Mouse (Mus musculus) adrenal gland, postnatal 14 days (tissue): ENCODE measurements around the gene Gm44511. TPM values are rescaled to one million over a fixed set of nuclear protein-coding genes. Genes with fewer than 3 reads are reported as not detected.
"Not testable (repeated sequence)": the region's sequence is repeated elsewhere in the genome, so short reads cannot be mapped to it uniquely, and the experiment has no call there.

ENCODE experiments used
- DNase-seq: peaks from one replicate; pipeline ENCODE4 v3.0.0; 2021; ENCODE audit warnings: mixed read lengths
- total RNA-seq: library from RNA; stranded (reverse); gene quantifications from 2 replicates; pipeline ENCODE4 v1.2.3, GENCODE M21; 2021

Gm44511 gene
- total RNA-seq, 1 experiment from 2014 or later = not detected

DNA sequence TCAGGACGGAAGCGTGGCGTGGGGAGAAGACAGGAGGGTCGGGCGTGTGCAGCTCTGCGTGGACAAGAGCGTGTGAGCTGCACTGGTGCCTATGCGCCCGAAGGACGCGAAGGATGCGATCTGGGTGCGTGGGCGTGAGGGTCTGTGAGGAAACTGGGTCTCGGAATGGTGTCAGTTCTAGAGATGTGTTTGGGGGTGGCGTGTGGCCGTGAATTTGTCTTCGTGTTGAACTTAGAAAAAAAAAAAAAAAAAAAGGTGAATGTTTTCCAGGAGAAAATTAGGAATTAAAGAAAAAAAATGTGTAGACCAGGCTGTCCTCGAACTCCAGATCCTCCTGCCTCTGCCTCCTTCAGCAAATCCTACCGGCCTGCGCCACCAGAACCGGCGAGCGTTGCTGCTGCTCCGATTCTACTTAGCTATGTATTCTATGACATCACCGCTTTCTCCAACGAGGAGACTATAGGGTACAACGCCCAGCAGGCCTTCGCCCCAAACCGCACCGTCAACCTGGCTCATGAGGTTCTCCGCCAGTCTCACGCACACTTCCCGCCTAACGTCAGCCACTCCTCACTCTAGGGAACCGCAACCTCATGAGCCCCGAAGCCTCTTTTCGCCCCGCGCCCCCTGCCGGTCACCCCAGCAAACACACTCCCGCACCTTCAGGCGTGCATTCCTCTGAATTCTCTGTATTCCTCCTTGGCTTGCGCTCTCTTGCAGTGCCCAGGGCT is 65.5 kb downstream of the Gm44511 start:
- DNase-seq = peak; percentile 88

DNA sequence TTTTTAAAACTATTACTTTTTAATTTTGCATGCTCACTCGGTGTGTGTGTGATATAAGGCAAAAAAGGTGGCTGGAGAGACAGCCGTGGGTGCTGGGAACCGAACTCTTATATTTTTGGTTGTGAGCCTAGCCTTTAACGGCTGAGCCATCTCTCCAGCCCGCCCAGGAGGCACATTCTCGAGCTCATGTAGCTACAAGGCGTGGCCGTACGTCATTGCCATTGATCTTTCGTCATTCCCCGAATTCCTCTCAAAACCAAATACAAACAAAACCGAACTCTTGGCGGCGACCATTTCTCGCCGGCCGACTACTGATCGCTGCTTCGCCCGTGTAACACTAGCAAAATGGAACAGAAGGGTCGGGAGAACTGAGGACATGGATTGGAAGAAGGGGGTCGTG is 66.1 kb downstream of the Gm44511 start:
- DNase-seq = peak; percentile 94

DNA sequence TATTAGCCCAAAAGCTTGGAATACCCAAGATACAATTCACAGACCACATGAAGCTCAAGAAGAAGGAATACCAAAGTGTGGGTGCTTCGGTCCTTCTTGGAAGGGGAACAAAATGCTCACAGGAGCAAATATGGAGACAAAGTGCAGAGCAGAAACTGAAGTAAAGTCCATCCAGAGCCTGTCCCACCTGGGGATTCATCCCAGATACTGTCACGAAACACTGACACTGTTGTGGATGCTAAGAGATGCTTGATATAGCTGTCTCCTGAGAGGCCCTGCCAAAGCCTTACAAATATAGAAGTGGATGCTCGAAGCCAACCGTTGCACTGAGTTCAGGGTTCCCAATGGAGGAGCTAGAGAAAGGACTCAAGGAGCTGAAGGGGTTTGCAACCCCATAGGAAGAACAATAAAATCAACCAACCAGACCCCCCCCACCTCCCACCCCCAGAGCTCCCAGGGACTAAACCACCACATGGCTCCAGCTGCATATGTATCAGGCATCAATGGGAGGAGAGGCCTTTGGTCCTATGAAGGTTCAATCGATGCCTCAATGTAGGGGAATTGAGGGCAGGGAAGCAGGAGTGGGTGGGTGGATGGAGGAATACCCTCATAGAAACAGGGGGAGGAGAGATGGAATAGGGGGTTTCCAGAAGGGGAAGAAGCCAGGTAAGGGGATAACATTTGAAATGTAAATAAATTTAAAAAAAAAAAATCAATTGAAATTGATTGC is 66.7 kb downstream of the Gm44511 start:
- DNase-seq = no peak

DNA sequence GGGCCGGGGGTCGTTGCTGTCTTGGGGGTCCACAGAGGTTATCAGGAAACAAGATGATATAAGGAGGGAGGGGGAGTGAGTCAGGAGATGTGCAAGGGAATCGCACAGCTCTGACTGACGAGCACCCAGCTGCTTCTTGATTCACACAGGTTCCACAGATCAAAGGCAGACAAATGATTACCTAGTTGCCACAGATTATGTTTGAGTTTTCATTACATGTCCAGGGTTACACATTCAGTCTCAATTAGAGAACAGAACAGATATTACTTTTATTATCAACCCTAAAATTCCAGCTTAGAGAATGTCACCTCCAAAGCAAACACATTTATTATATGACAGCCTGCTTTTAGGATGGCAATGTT is 70.7 kb downstream of the Gm44511 start:
- DNase-seq = not testable (repeated sequence)

DNA sequence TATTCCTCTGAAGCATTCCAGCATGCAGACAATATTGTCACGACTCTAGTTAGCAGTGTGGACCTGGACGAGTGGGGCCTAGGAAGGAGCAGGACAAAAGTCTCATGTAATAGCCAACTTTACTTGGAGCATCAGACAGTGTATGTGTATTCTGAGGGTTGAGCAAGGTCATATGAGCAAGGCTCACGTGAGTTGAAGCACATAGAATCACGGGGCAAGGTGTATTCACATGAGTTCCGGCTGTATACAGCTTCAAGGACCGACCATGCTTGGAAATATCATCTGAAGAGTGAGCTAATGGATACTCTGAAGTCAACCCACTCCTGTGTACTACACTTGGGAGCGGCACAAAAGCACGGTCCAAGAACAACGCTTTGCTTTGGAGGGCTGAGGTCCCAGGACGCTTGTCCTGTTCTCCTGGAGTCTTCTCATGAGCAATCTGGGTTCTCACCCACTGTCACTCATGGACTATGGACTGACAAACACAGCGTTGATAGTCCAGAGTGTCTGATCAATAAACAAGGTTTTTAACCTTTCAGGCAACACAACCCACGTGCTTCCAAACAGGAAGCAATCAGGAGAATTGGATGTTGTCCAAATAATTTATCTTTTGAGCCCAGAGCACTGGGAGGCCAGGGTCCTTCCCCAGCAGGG is 71.2 kb downstream of the Gm44511 start:
- not testable (repeated sequence) for DNase-seq

DNA sequence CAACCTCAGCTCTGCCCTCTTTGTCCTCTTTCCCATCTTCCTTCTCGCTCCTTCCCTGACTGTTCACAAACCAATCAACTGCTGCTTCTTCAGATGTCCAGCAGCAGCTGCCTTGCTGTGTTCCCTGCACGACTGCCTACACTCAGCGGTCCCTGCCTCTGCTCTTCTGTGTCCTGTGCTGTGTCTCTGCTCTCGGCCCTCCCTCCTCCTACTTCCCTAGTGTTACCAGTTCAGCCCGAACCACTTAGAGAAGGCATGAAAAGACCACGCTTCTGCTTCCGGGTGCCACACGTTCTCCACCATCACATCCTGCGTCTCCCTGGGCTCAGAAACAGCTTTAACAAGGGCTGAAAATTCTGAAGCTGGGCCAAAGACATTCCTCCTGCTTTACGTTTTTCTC is 71.8 kb downstream of the Gm44511 start:
- DNase-seq = not testable (repeated sequence)

DNA sequence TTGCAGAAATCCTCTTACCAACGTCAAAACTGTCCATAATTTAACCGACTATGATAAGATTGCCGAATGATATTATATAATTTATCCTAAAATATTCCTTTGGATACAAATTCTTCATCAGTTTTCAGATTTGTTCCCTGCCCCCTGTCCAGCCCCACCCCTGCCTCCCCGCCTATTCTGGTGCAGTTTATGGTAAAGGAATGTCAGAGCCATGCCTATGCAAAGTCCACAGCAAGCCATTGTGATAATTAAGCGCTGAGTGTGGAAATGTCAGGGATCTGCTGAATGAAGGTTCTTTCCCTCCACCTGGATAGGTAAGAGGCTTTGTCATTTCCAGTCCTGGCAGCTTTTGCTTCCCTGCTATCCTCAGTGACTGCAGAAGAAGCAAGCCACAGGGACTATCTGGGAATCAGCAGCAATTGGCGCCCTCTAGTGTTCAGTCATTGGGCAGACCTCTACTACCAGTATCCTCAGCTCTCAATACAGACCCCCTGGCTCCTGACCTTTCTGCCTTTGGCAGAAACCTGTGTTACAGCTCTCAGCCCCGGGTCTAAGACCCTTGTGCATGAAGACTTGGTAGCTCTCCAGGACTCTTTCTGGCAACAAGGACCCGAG is 72.4 kb downstream of the Gm44511 start:
- peak; percentile 88 for DNase-seq

DNA sequence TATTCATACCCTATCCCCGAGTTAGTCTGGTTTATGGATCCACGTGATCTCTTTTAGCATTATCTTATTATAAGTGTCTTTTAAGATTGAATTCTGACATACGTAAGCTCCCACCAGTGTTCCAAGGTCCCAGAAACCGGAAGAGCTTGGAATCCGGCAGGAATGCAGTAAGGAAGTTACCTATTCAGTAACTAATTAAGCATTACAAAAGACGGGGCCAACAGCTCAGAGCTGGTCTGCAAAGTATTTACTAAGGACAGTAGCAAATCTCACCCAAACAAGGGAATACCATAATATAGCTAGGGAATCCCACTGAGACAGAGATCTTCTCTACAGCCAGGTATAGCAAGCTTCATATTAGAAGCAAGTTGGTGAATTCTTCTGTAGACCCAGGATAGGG is 79.1 kb downstream of the Gm44511 start:
- not testable (repeated sequence) for DNase-seq

DNA sequence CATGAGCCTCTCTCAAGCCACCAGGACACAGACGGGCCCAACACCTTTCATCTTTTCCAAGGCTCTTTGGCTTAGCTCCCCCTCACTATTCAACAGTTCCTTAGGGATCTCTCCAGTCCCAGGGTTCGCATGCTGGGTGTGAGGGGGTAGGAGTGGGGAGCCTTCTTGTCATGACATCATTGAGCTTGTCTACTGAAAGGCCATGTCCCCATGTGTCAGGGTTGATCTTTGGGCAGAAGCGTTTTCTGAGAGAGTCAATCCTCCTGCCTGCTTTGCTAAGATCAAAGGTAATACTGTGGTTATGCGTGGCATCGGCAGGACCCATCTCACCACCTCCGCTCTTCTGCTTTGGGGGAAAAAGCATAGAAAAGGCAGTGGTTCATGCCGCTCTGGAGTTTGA is 88.7 kb downstream of the Gm44511 start:
- no peak for DNase-seq

DNA sequence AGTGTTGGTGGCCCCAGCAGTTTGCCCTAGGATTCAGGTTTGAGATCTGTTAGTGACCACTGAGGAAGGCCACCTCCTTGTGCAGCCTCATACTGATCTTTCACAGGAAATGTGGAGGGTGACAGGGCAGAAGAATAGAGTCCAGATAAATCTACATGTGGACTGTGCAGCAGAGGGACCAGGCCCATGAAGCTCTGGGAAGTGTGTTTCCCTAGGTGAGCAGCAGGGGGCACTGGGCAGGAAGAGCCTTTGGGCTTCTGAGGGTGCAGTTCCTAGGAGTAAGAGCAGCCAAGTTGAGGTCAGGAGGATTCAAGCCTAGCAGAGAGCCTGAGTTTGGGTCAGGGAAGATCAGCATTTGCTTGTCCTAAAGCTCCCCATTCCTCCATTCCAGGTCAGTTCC is 90.0 kb downstream of the Gm44511 start:
- peak; percentile 24 for DNase-seq

DNA sequence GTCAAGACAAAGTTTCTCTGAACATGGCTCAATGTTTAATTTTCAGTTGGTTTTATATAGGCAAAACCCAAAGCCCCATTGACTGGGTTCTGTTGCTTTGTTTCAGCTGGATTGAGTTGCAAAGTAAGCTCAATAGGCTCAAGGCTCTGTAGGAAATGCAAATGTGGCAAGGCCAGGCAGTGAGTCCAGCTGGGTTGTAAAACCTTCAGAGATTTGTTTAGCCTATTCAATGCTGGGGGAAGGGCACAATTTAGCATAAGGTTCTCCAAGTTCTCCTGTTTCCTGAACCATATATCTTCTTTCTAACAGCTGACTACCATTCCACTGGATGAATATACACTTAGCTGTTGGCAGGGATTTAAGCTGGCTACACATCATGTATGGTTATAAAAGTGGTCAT is 91.2 kb downstream of the Gm44511 start:
- DNase-seq = no peak

DNA sequence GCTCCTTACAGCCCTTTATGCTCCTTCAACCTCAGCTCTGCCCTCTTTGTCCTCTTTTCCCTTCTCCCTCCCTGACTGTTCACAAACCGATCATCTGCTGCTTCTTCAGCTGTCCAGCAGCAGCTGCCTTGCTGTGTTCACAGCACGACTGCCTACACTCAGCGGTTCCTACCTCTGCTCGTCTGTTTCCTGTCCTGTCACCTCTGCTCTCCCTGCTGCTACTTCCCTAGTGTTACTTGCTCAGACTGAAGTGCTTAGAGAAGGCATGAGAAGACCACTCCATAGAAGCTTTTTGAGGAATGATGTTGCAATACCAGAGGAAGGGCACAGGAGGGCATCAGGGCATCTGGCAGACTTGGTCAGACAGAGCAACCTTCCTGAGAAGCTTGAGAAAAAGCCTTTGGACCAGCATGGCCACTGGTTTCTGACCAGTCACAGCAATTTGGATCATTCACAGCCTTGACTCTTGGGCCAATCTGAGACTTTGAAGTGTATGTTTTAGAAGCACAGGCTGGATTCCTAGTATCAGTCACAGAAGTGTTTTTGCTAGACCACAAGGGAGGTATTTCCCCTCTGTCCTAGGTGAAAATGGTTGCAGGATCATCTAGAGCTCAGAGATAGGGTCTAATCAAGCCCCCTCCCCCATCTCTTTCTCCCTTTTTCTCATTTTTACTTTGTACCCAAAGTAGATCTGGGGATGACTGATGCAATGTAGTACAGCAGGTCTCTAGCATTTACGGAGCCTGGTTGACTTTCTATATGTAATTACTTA is 92.0 kb downstream of the Gm44511 start:
- DNase-seq = no peak

DNA sequence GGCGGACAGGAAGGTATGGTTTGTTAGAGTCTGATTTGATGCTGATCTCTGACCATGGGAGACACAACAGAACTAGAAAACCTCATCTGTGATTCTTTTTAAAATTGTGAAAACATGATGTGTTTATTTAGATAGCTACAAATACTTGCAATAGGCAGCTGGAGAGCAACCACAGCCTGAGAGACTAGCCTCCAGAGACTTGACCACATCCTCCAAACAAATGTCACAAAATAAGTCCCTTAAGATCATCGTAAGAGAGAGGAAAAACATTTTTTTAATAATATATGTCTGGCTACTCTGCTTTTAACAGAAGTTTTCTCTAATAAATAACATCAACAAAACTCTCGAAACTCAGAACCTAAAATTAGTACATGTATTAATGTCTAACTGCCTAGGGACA is 94.1 kb downstream of the Gm44511 start:
- DNase-seq = no peak

Other genes with a start within 250 kb of the Gm44511 start
- gene A2ml1, start 244.7 kb downstream of the Gm44511 start, total RNA-seq = 2.3 TPM in 1 of 2 replicates, not detected in the other
- gene Klrb1a, start 202.8 kb downstream of the Gm44511 start, total RNA-seq = not detected in 2 replicates
- gene Clec2h, start 163.9 kb downstream of the Gm44511 start, total RNA-seq = 3.4 and 5.1 TPM in 2 replicates
- not detected in 2 replicates for gene Klrb1, start 103.3 kb downstream of the Gm44511 start, total RNA-seq
- gene Klrb1c, start 37.1 kb downstream of the Gm44511 start, total RNA-seq = 0.30 and 0.68 TPM in 2 replicates
- 1.5 TPM in 1 of 2 replicates, not detected in the other for gene Klrb1b, start within 50 bp of the Gm44511 start, total RNA-seq
- gene Clec2i, start 61.3 kb upstream of the Gm44511 start, total RNA-seq = 0.22 and 1.7 TPM in 2 replicates
- 0.93 and 2.6 TPM in 2 replicates for gene BC035044, start 64.8 kb upstream of the Gm44511 start, total RNA-seq
- 4.5 and 6.0 TPM in 2 replicates for gene Clec2g, start 108.1 kb upstream of the Gm44511 start, total RNA-seq
- not detected in 2 replicates for gene Klrb1f, start 219.6 kb upstream of the Gm44511 start, total RNA-seq